Mouse (Mus musculus) hindbrain, embryonic 13.5 days (tissue): ENCODE data around the gene Anks3. TPM values are rescaled to one million over a fixed set of nuclear protein-coding genes. Genes with fewer than 3 reads are reported as not detected.

Source experiments
- ATAC-seq: fragments of 200-750 bp; cut with Nextera tagmentation; 2 replicates; pipeline ENCODE4 v1.8.0; 2017; ENCODE audit warnings: moderate TSS enrichment; ENCODE audit not compliant: low FRiP score
- H3K27ac ChIP-seq: fragments of 300-500 bp; sonication (generic); 2 replicates; pipeline ENCODE4 v1.5.1; 2015; ENCODE audit warnings: inconsistent platforms, mild to moderate bottlenecking, moderate library complexity
- H3K27me3 ChIP-seq: fragments of 300-500 bp; sonication (generic); 2 replicates; pipeline ENCODE4 v1.6.1; 2015; ENCODE audit warnings: mild to moderate bottlenecking, inconsistent platforms
- H3K36me3 ChIP-seq: fragments of 300-500 bp; sonication (generic); 2 replicates; pipeline ENCODE4 v1.6.1; 2015; ENCODE audit warnings: mild to moderate bottlenecking, inconsistent platforms
- H3K4me1 ChIP-seq: fragments of 300-500 bp; sonication (generic); replicated peaks from 2 replicates; pipeline ENCODE4 v1.6.1; 2015; ENCODE audit warnings: inconsistent platforms
- H3K4me2 ChIP-seq: fragments of 300-500 bp; sonication (generic); 2 replicates; pipeline ENCODE4 v1.6.1; 2015; ENCODE audit warnings: inconsistent platforms, mild to moderate bottlenecking, moderate library complexity
- H3K4me3 ChIP-seq: fragments of 300-500 bp; sonication (generic); 2 replicates; pipeline ENCODE4 v1.5.1; 2015; ENCODE audit warnings: mild to moderate bottlenecking, inconsistent platforms
- H3K9ac ChIP-seq: fragments of 300-500 bp; sonication (generic); 2 replicates; pipeline ENCODE4 v1.6.1; 2015; ENCODE audit warnings: mild to moderate bottlenecking, inconsistent platforms
- H3K9me3 ChIP-seq: fragments of 300-500 bp; sonication (generic); 2 replicates; pipeline ENCODE4 v1.6.1; 2016; ENCODE audit warnings: inconsistent platforms
- WGBS: fragments of 180-500 bp; shearing (Covaris S2); methylation state at CpG from one replicate; pipeline ENCODE4 v1.1.7; 2015; 5-methylcytosine and 5-hydroxymethylcytosine counted together
- polyA plus RNA-seq: library from polyadenylated mRNA; unstranded; fragments of >200 nt; fragmentation: Nextera tagmentation; extraction: Ambion mirVana; gene quantifications from 2 replicates; pipeline ENCODE4 v1.2.1, GENCODE M21; 2015

Gene Anks3
- polyA plus RNA-seq, 1 experiment from 2014 or later, result 73.4 TPM

- Histone ChIP-seq H3K4me3 (peak within 1 kb of the TSS; percentile 92), H3K9ac (peak within 1 kb of the TSS; percentile 95), H3K27me3 (no peaks in the 10 kb centered on the region), H3K9me3 (no peaks in the 10 kb centered on the region), H3K4me1 (peaks cover 21% of the 10 kb centered on the region), H3K36me3 (peaks cover 79% of the 10 kb centered on the region), H3K4me2 (peak within 1 kb of the TSS; percentile 98), H3K27ac (peak within 1 kb of the TSS; percentile 93)
- 4% methylated on average over 2 of the region's 2 CpGs for WGBS
- no peak; the same call in 1 of the 2 replicates for ATAC-seq
These were observed 25.5 kb downstream of the Anks3 start, which contains the start of gene Nudt16l1 for GRCm38 (mm10) chr16:4938461-4938860. TSS of gene Nudt16l1 (plus strand) at chr16:4938761.

GRCm38 (mm10) chr16:4937351-4938190, 26.4 kb downstream of the Anks3 start:
- H3K9ac ChIP-seq, result no peak overlapping the region
- peaks cover 79% of the 10 kb centered on the region for H3K36me3 ChIP-seq

GRCm38 (mm10) chr16:4935931-4936703, 27.9 kb downstream of the Anks3 start:
- H3K9ac ChIP-seq, result no peak overlapping the region
- 90% methylated on average over 10 of the region's 10 CpGs for WGBS
- no peaks in the 10 kb centered on the region for H3K9me3 ChIP-seq
- no peaks in the 10 kb centered on the region for H3K27me3 ChIP-seq
- no peak overlapping the region for H3K4me3 ChIP-seq
- ATAC-seq, result no peak
- H3K4me2 ChIP-seq, result no peak overlapping the region
- no peak overlapping the region for H3K27ac ChIP-seq
- H3K4me1 ChIP-seq, result peaks cover 21% of the 10 kb centered on the region
- H3K36me3 ChIP-seq, result peaks cover 79% of the 10 kb centered on the region

More at GRCm38 (mm10) chr16:4937351-4938190, 26.4 kb downstream of the Anks3 start:
- no peak overlapping the region for H3K4me2 ChIP-seq
- no peaks in the 10 kb centered on the region for H3K9me3 ChIP-seq
- 92% methylated on average over 8 of the region's 8 CpGs for WGBS
- no peaks in the 10 kb centered on the region for H3K27me3 ChIP-seq
- ATAC-seq, result no peak
- no peak overlapping the region for H3K27ac ChIP-seq
- H3K4me1 ChIP-seq, result peaks cover 21% of the 10 kb centered on the region
- no peak overlapping the region for H3K4me3 ChIP-seq

GRCm38 (mm10) chr16:4935430-4935829, 28.6 kb downstream of the Anks3 start:
- no peak overlapping the region for H3K27ac ChIP-seq
- peaks cover 18% of the 10 kb centered on the region for H3K4me1 ChIP-seq
- ATAC-seq, result no peak
- no peak overlapping the region for H3K9ac ChIP-seq
- H3K36me3 ChIP-seq, result peaks cover 79% of the 10 kb centered on the region
- no peaks in the 10 kb centered on the region for H3K27me3 ChIP-seq
- no peaks in the 10 kb centered on the region for H3K9me3 ChIP-seq
- H3K4me2 ChIP-seq, result no peak overlapping the region
- no peak overlapping the region for H3K4me3 ChIP-seq
- WGBS, result 98% methylated on average over 31 of the region's 31 CpGs

- Histone ChIP-seq H3K27ac (no peak overlapping the region), H3K4me2 (no peak overlapping the region), H3K36me3 (peaks cover 100% of the 10 kb centered on the region), H3K9me3 (no peaks in the 10 kb centered on the region), H3K9ac (no peak overlapping the region), H3K4me3 (no peak overlapping the region), H3K4me1 (no peaks in the 10 kb centered on the region), H3K27me3 (no peaks in the 10 kb centered on the region)
- whole genome bisulfite sequencing, result 88% methylated on average over 3 of the region's 3 CpGs
- no peak for ATAC-seq
These were observed 31.6 kb downstream of the Anks3 start for GRCm38 (mm10) chr16:4932429-4932828.

- 92% methylated on average over 2 of the region's 2 CpGs for WGBS
- no peak overlapping the region for H3K27ac ChIP-seq
- H3K4me2 ChIP-seq, result no peak overlapping the region
- H3K9ac ChIP-seq, result no peak overlapping the region
- no peak overlapping the region for H3K4me3 ChIP-seq
- ATAC-seq, result no peak
- H3K36me3 ChIP-seq, result peaks cover 99% of the 10 kb centered on the region
- no peaks in the 10 kb centered on the region for H3K4me1 ChIP-seq
- no peaks in the 10 kb centered on the region for H3K27me3 ChIP-seq
- no peaks in the 10 kb centered on the region for H3K9me3 ChIP-seq
These were observed 35.5 kb downstream of the Anks3 start for GRCm38 (mm10) chr16:4928474-4928873.

- WGBS, result 92% methylated on average over 7 of the region's 7 CpGs
- no peak overlapping the region for H3K4me3 ChIP-seq
These were observed 36.0 kb downstream of the Anks3 start for GRCm38 (mm10) chr16:4927967-4928366.

GRCm38 (mm10) chr16:4923996-4924395, 40.0 kb downstream of the Anks3 start:
- 92% methylated on average over 5 of the region's 5 CpGs for WGBS
- H3K9me3 ChIP-seq, result no peaks in the 10 kb centered on the region
- H3K9ac ChIP-seq, result no peak overlapping the region
- peaks cover 91% of the 10 kb centered on the region for H3K36me3 ChIP-seq
- H3K4me3 ChIP-seq, result no peak overlapping the region
- H3K27ac ChIP-seq, result no peak overlapping the region
- ATAC-seq, result no peak
- no peaks in the 10 kb centered on the region for H3K4me1 ChIP-seq
- no peak overlapping the region for H3K4me2 ChIP-seq
- no peaks in the 10 kb centered on the region for H3K27me3 ChIP-seq

More at GRCm38 (mm10) chr16:4927967-4928366, 36.0 kb downstream of the Anks3 start:
- H3K9ac ChIP-seq, result no peak overlapping the region
- peaks cover 99% of the 10 kb centered on the region for H3K36me3 ChIP-seq
- H3K4me1 ChIP-seq, result no peaks in the 10 kb centered on the region
- H3K27ac ChIP-seq, result no peak overlapping the region
- no peaks in the 10 kb centered on the region for H3K9me3 ChIP-seq
- no peaks in the 10 kb centered on the region for H3K27me3 ChIP-seq
- no peak overlapping the region for H3K4me2 ChIP-seq
- ATAC-seq, result no peak

- H3K27me3 ChIP-seq, result no peaks in the 10 kb centered on the region
- no peak overlapping the region for H3K9ac ChIP-seq
- no peak overlapping the region for H3K4me2 ChIP-seq
- H3K9me3 ChIP-seq, result no peaks in the 10 kb centered on the region
- H3K4me3 ChIP-seq, result no peak overlapping the region
- no peaks in the 10 kb centered on the region for H3K4me1 ChIP-seq
- WGBS, result 93% methylated on average over 6 of the region's 6 CpGs
- no peak overlapping the region for H3K27ac ChIP-seq
- ATAC-seq, result no peak
- peaks cover 87% of the 10 kb centered on the region for H3K36me3 ChIP-seq
These were observed 41.5 kb downstream of the Anks3 start for GRCm38 (mm10) chr16:4922481-4922880.

- Histone ChIP-seq H3K4me1 (no peaks in the 10 kb centered on the region), H3K4me2 (no peak overlapping the region), H3K27ac (no peak overlapping the region), H3K27me3 (no peaks in the 10 kb centered on the region), H3K9ac (no peak overlapping the region), H3K9me3 (no peaks in the 10 kb centered on the region), H3K36me3 (peaks cover 85% of the 10 kb centered on the region), H3K4me3 (no peak overlapping the region)
- no peak for ATAC-seq
- WGBS, result 86% methylated on average over 4 of the region's 4 CpGs
These were observed 43.4 kb downstream of the Anks3 start for GRCm38 (mm10) chr16:4920556-4920955.

- H3K4me2 ChIP-seq, result no peak overlapping the region
- no peaks in the 10 kb centered on the region for H3K9me3 ChIP-seq
- no peak overlapping the region for H3K4me3 ChIP-seq
- 0 out of 2 replicates have a peak, but pooled peaks cover 2% of the 10 kb centered on the region for H3K4me1 ChIP-seq
- no peaks in the 10 kb centered on the region for H3K27me3 ChIP-seq
- no peak overlapping the region for H3K9ac ChIP-seq
- peaks cover 84% of the 10 kb centered on the region for H3K36me3 ChIP-seq
- no peak for ATAC-seq
- WGBS, result 92% methylated on average over 2 of the region's 2 CpGs
- no peak overlapping the region for H3K27ac ChIP-seq
These were observed 47.4 kb downstream of the Anks3 start for GRCm38 (mm10) chr16:4916608-4917007.

GRCm38 (mm10) chr16:4915931-4916330, 48.1 kb downstream of the Anks3 start:
- Histone ChIP-seq H3K4me2 (no peak overlapping the region), H3K27ac (no peak overlapping the region), H3K36me3 (peaks cover 90% of the 10 kb centered on the region), H3K4me3 (no peak overlapping the region), H3K9ac (no peak overlapping the region), H3K4me1 (0 out of 2 replicates have a peak, but pooled peaks cover 2% of the 10 kb centered on the region), H3K27me3 (no peaks in the 10 kb centered on the region), H3K9me3 (no peaks in the 10 kb centered on the region)
- no peak for ATAC-seq
- WGBS, result 92% methylated on average over 3 of the region's 3 CpGs
